Mouse (Mus musculus): ENCODE measurements at regions not wholly inside any gene's neighbourhood (a gene's known extent, or its start where the extent isn't known, plus 50 kb on each side); places are given as distances from the start of the nearest gene placed in this dataset.

GRCm38 (mm10) chr12:54519370-54519769 lies 137.0 kb downstream of the Sptssa start:
- TF ChIP-seq CTCF (conservative IDR thresholded peaks at IDR 0.05; ENCODE audit: low read length) (no peak), POU5F1 (IDR thresholded peaks at IDR 0.05; ENCODE audit: borderline replicate concordance, low read length) (no peak), NANOG (IDR thresholded peaks at IDR 0.05; ENCODE audit: borderline replicate concordance, low read length) (no peak)

Measured in E14TG2a.4 (cell line).